9 mouse cellular contexts compared by ENCODE assay signal in genomic region chr8:106336031-106336430, GRCm38 (mm10). TPM values are rescaled to one million over a fixed set of nuclear protein-coding genes. Genes with fewer than 3 reads are reported as not detected.
DNase-seq lines count a peak whose midpoint lies in the region; ATAC-seq and TF ChIP-seq lines count a peak whose summit lies in the region.
"Had no signal": no experiment of that assay in that cellular context is flagged by ENCODE, and none has a peak within 500 bp of the region (broad histone marks: within the 10 kb centered on the region; RNA-seq: fewer than 3 reads in every experiment).

No protein-coding gene starts in this region.

- H3K9ac ChIP-seq in embryonic facial prominence, embryonic 11.5 days (replicated peaks; ENCODE audit: low read length), result no peak overlapping the region
- peak overlapping the region; percentile 94 for H3K9ac ChIP-seq in hindbrain, embryonic 14.5 days
- H3K9ac ChIP-seq in midbrain, postnatal 0 days (replicated peaks; ENCODE audit: low read length, poor library complexity, severe bottlenecking), result peak overlapping the region; percentile 83

- intact Hi-C loops in heart, postnatal 14 days (cut with DNase I), result no loop called here

- peak overlapping the region; percentile 38; the same call in 1 of the 2 replicates for H3K4me3 ChIP-seq in embryonic facial prominence, embryonic 11.5 days (ENCODE audit: low read depth, low read length)
- H3K4me3 ChIP-seq in hindbrain, embryonic 14.5 days (replicated peaks; ENCODE audit: low read length), result peak overlapping the region; percentile 79
- peak overlapping the region; percentile 75 for H3K4me3 ChIP-seq in midbrain, postnatal 0 days (ENCODE audit: low read depth, low read length)

- WGBS in embryonic facial prominence, embryonic 11.5 days, result 79% methylated on average over 4 of the region's 4 CpGs
- WGBS in hindbrain, embryonic 14.5 days, result 40% methylated on average over 4 of the region's 4 CpGs
- WGBS in midbrain, postnatal 0 days, result 39% methylated on average over 4 of the region's 4 CpGs

- ATAC-seq in embryonic facial prominence, embryonic 11.5 days (replicated peaks; ENCODE audit: insufficient number of reproducible peaks, low FRiP score, low TSS enrichment, low read depth), result no peak
- ATAC-seq in hindbrain, embryonic 14.5 days (ENCODE audit: low FRiP score), result no peak
- no peak for ATAC-seq in midbrain, postnatal 0 days (ENCODE audit: low FRiP score)
- no peak for ATAC-seq in inflammation-experienced regulatory T-cells, adult 6 months

- H3K36me3 ChIP-seq in embryonic facial prominence, embryonic 11.5 days (replicated peaks; ENCODE audit: control insufficient read depth, insufficient read depth, low read depth, low read length), result no peaks in the 10 kb centered on the region
- no peaks in the 10 kb centered on the region for H3K36me3 ChIP-seq in hindbrain, embryonic 14.5 days (replicated peaks; ENCODE audit: control insufficient read depth, insufficient read depth)
- no peaks in the 10 kb centered on the region for H3K36me3 ChIP-seq in midbrain, postnatal 0 days (ENCODE audit: insufficient read depth, low read length)

- DNase-seq in heart, adult 11 months, result peak; percentile 49
- DNase-seq in heart, postnatal 14 days, result no peak
- DNase-seq in embryonic facial prominence, embryonic 11.5 days (ENCODE audit: low spot score), result no peak
- DNase-seq in hindbrain, embryonic 14.5 days (ENCODE audit: low spot score), result no peak
- DNase-seq in midbrain, postnatal 0 days (ENCODE audit: low spot score), result peak; percentile 19
- DNase-seq in adrenal gland, postnatal 25 days, result no peak
- DNase-seq in left cerebral cortex, adult 11 months (ENCODE audit: low spot score), result no peak
- DNase-seq: kidney, postnatal 25 days had no signal

- peaks cover 24% of the 10 kb centered on the region for H3K27me3 ChIP-seq in embryonic facial prominence, embryonic 11.5 days (ENCODE audit: control insufficient read depth, insufficient read depth, low read length)
- H3K27me3 ChIP-seq in hindbrain, embryonic 14.5 days (ENCODE audit: control insufficient read depth, insufficient read depth, low read length), result no peaks in the 10 kb centered on the region
- no peaks in the 10 kb centered on the region for H3K27me3 ChIP-seq in midbrain, postnatal 0 days (ENCODE audit: insufficient read depth, low read length)

- TF ChIP-seq CTCF in midbrain, postnatal 0 days (IDR thresholded peaks at IDR 0.05), result no peak

- peaks cover 2% of the 10 kb centered on the region for H3K4me1 ChIP-seq in embryonic facial prominence, embryonic 11.5 days (ENCODE audit: control insufficient read depth, insufficient read depth, low read length)
- peaks cover 40% of the 10 kb centered on the region for H3K4me1 ChIP-seq in hindbrain, embryonic 14.5 days (replicated peaks; ENCODE audit: control insufficient read depth, insufficient read depth, low read length)
- H3K4me1 ChIP-seq in midbrain, postnatal 0 days (ENCODE audit: insufficient read depth, low read length), result peaks cover 16% of the 10 kb centered on the region; the same call in 1 of the 2 replicates

- no peaks in the 10 kb centered on the region for H3K9me3 ChIP-seq in embryonic facial prominence, embryonic 11.5 days (replicated peaks; ENCODE audit: control insufficient read depth, low read length)
- no peaks in the 10 kb centered on the region for H3K9me3 ChIP-seq in hindbrain, embryonic 14.5 days (ENCODE audit: control insufficient read depth, low read length)
- no peaks in the 10 kb centered on the region for H3K9me3 ChIP-seq in midbrain, postnatal 0 days (ENCODE audit: low read length)

- H3K4me2 ChIP-seq in embryonic facial prominence, embryonic 11.5 days (ENCODE audit: low read depth, low read length), result no peak overlapping the region
- peak overlapping the region; percentile 56 for H3K4me2 ChIP-seq in hindbrain, embryonic 14.5 days (replicated peaks)
- H3K4me2 ChIP-seq in midbrain, postnatal 0 days (ENCODE audit: low read depth, low read length, poor library complexity, severe bottlenecking), result peak overlapping the region; percentile 66

- no peak overlapping the region for H3K27ac ChIP-seq in embryonic facial prominence, embryonic 11.5 days (replicated peaks; ENCODE audit: low read depth, low read length)
- H3K27ac ChIP-seq in hindbrain, embryonic 14.5 days, result peak overlapping the region; percentile 92
- H3K27ac ChIP-seq in midbrain, postnatal 0 days (ENCODE audit: low read depth, low read length), result peak overlapping the region; percentile 90

RNA-seq across cellular contexts. Expression of gene Smpd3, which starts 1.8 kb away (rescaled TPM):
- total RNA-seq in heart, postnatal 14 days (2021), result 1 to 10 TPM; 5.3 to 5.6 TPM
- 2.0 and 2.9 TPM in 2 replicates for polyA plus RNA-seq in embryonic facial prominence, embryonic 11.5 days (2014; fragmentation: Nextera tagmentation; extraction: Ambion mirVana)
- 46.7 and 47.1 TPM in 2 replicates for polyA plus RNA-seq in hindbrain, embryonic 14.5 days (2014; fragmentation: Nextera tagmentation; extraction: Ambion mirVana)
- total RNA-seq in midbrain, postnatal 0 days (2014; rRNA removed), result 111 and 114 TPM in 2 replicates
- polyA plus RNA-seq in midbrain, postnatal 0 days (2015; fragmentation: Nextera tagmentation; extraction: Ambion mirVana), result 74.0 and 81.5 TPM in 2 replicates
- total RNA-seq in adrenal gland, postnatal 25 days (2021), result 6.6 and 8.0 TPM in 2 replicates
- not detected for polyA plus RNA-seq in inflammation-experienced regulatory T-cells, adult 6 months (2017; shearing (Covaris generic))

Comparison
In these comparisons a context has a peak if more than half of its experiments do, and no peak if none do; other contexts are left out.
1. DNase-seq: peak in heart, adult 11 months (single experiment) and midbrain, postnatal 0 days (single experiment); none in heart, postnatal 14 days (0 of 2), embryonic facial prominence, embryonic 11.5 days (single experiment), hindbrain, embryonic 14.5 days (single experiment), adrenal gland, postnatal 25 days (single experiment) and left cerebral cortex, adult 11 months (single experiment).
2. RNA of gene Smpd3, which starts 1.8 kb away (polyA plus RNA-seq): 74.0 to 81.5 TPM in midbrain, postnatal 0 days and 46.7 to 47.1 TPM in hindbrain, embryonic 14.5 days; 2.0 to 2.9 TPM in embryonic facial prominence, embryonic 11.5 days and not detected in inflammation-experienced regulatory T-cells, adult 6 months; every median in the first group is over 10 times any median in the second.
3. Peak in every context shown above with its lines, with median percentiles within 50 percentile points of each other: H3K4me3 ChIP-seq.